Mouse (Mus musculus) G1E (cell line): Measurements from ENCODE around the gene Tedc1.

Experiments
- CTCF ChIP-seq: IDR thresholded peaks from 2 replicates; pipeline ENCODE4 v1.5.1; 2012; ENCODE audit warnings: low read depth, low read length, inconsistent platforms, mixed read lengths
- GATA1 ChIP-seq: IDR thresholded peaks from 2 replicates; pipeline ENCODE4 v1.6.1; 2012; ENCODE audit warnings: borderline replicate concordance, low read length, inconsistent platforms, mixed read lengths
- POLR2AphosphoS5 ChIP-seq: IDR thresholded peaks from 2 replicates; pipeline ENCODE4 v1.6.1; 2012; ENCODE audit warnings: low read depth, low read length, inconsistent platforms; ENCODE audit not compliant: insufficient replicate concordance
- TAL1 ChIP-seq: conservative IDR thresholded peaks from 2 replicates; pipeline ENCODE4 v1.6.1; 2012; ENCODE audit warnings: low read depth, low read length, inconsistent platforms, mixed read lengths

- TF ChIP-seq CTCF: no peak
- no peak for TF ChIP-seq GATA1
- no peak for TF ChIP-seq POLR2AphosphoS5
- TF ChIP-seq TAL1: no peak
Measured at GRCm38 (mm10) chr12:113137260-113138213, 18.7 kb upstream of the Tedc1 start.
